7 mouse cellular contexts compared by ENCODE assay signal in the genomic region with DNA sequence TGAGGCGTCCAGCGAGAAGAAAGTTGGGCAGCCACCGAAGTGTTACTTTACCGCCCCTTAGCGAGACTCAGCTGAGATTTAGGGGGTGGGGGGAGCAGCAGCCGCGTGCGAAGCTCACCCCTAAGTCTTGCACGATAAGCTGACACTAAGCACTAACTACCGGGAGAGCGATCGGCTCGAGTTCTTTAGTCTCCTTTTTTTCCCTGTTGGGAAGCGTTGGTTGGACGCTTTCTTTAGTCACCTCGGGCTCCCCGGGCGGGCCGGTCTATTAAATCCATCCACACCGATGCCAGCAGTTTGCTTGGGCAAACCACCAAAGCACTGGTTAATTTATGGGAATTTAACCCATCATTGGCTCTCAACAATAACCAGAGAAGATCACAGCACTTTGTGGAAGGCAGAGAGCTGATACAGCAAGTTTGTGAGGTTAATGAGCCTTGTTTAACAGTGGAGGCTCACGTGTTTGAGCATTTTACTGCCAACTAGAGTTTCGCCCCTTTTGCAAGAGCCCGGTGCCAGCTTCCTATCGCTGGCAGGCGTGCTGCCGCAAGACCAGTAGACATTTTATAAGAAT. TPM values are rescaled to one million over a fixed set of nuclear protein-coding genes. Genes with fewer than 3 reads are reported as not detected.
DNase-seq lines count a peak whose midpoint lies in the region; ATAC-seq and TF ChIP-seq lines count a peak whose summit lies in the region.

No protein-coding gene starts in this region.

- peak overlapping the region; percentile 96 for H3K9ac ChIP-seq in ES-Bruce4 (ENCODE audit: low read depth, poor library complexity, severe bottlenecking)
- H3K9ac ChIP-seq in heart, embryonic 16.5 days (ENCODE audit: low read length): peak overlapping the region; percentile 94
- peak overlapping the region; percentile 93 for H3K9ac ChIP-seq in lung, embryonic 14.5 days

- H3K9me3 ChIP-seq in ES-Bruce4 (replicated peaks; ENCODE audit: control insufficient read depth, insufficient read depth, low read length, poor library complexity, severe bottlenecking): no peaks in the 10 kb centered on the region
- no peaks in the 10 kb centered on the region for H3K9me3 ChIP-seq in heart, embryonic 16.5 days (replicated peaks; ENCODE audit: control insufficient read depth, low read length)
- H3K9me3 ChIP-seq in lung, embryonic 14.5 days (ENCODE audit: low read depth, low read length): no peaks in the 10 kb centered on the region

- WGBS in heart, embryonic 16.5 days: 1% methylated on average over 26 of the region's 26 CpGs
- under 1% methylated on average over 26 of the region's 26 CpGs for WGBS in lung, embryonic 14.5 days

- no peak for TF ChIP-seq CTCF in ES-Bruce4 (IDR thresholded peaks at IDR 0.05; ENCODE audit: low read depth, low read length)
- TF ChIP-seq CTCF in lung, embryonic 14.5 days (IDR thresholded peaks at IDR 0.05; ENCODE audit: low read depth): no peak

- no peak for TF ChIP-seq POLR2A in ES-Bruce4 (IDR thresholded peaks at IDR 0.05; ENCODE audit: insufficient read depth, low read length)

- no peak overlapping the region for H3K27ac ChIP-seq in ES-Bruce4 (ENCODE audit: insufficient read depth, low read length)
- peak overlapping the region; percentile 87 for H3K27ac ChIP-seq in heart, embryonic 16.5 days (ENCODE audit: low read length)
- peak overlapping the region; percentile 89 for H3K27ac ChIP-seq in lung, embryonic 14.5 days (ENCODE audit: low read depth)

- H3K4me1 ChIP-seq in ES-Bruce4 (ENCODE audit: control insufficient read depth, insufficient read depth, low read length): peaks cover 2% of the 10 kb centered on the region
- H3K4me1 ChIP-seq in heart, embryonic 16.5 days (ENCODE audit: control insufficient read depth, insufficient read depth, low read length): peaks cover 21% of the 10 kb centered on the region
- H3K4me1 ChIP-seq in lung, embryonic 14.5 days (ENCODE audit: insufficient read depth): peaks cover 10% of the 10 kb centered on the region; the same call in 1 of the 2 replicates

- no peak for TF ChIP-seq EP300 in ES-Bruce4 (IDR thresholded peaks at IDR 0.05; ENCODE audit: insufficient read depth, low read depth, low read length)

- H3K4me2 ChIP-seq in heart, embryonic 16.5 days (ENCODE audit: low read depth, low read length): peak overlapping the region; percentile 80
- H3K4me2 ChIP-seq in lung, embryonic 14.5 days: peak overlapping the region; percentile 82

- peaks cover 21% of the 10 kb centered on the region for H3K36me3 ChIP-seq in ES-Bruce4 (ENCODE audit: control insufficient read depth, insufficient read depth, low read length, poor library complexity, severe bottlenecking)
- no peaks in the 10 kb centered on the region for H3K36me3 ChIP-seq in heart, embryonic 16.5 days (ENCODE audit: control insufficient read depth, insufficient read depth)
- 0 out of 2 replicates have a peak, but pooled peaks cover 2% of the 10 kb centered on the region for H3K36me3 ChIP-seq in lung, embryonic 14.5 days (ENCODE audit: insufficient read depth)

- H3K27me3 ChIP-seq in ES-Bruce4 (ENCODE audit: control insufficient read depth, insufficient read depth, low read length, poor library complexity, severe bottlenecking): no peaks in the 10 kb centered on the region
- no peaks in the 10 kb centered on the region for H3K27me3 ChIP-seq in heart, embryonic 16.5 days (ENCODE audit: control insufficient read depth, insufficient read depth, low read length)
- H3K27me3 ChIP-seq in lung, embryonic 14.5 days (ENCODE audit: insufficient read depth, low read length): no peaks in the 10 kb centered on the region

- DNase-seq in ZHBTc4 (ENCODE audit: low read depth, low spot score): peak; percentile 44
- peak; percentile 31 for DNase-seq in embryo, embryonic 11.5 days (ENCODE audit: low read depth, low spot score)
- DNase-seq in kidney, postnatal 10 days: peak; percentile 68
- DNase-seq in lung, embryonic 14.5 days: peak; percentile 65
- peak; percentile 46 for DNase-seq in ovary, postnatal 14 days (ENCODE audit: low spot score)

- no peak for ATAC-seq in heart, embryonic 16.5 days (replicated peaks; ENCODE audit: extremely low read depth, insufficient read depth, low FRiP score)
- peak; percentile 26; the same call in 1 of the 2 replicates for ATAC-seq in lung, embryonic 14.5 days (ENCODE audit: insufficient read depth)

- peak overlapping the region; percentile 90 for H3K4me3 ChIP-seq in ES-Bruce4 (ENCODE audit: low read depth, low read length)
- H3K4me3 ChIP-seq in heart, embryonic 16.5 days (ENCODE audit: low read length): peak overlapping the region; percentile 78
- H3K4me3 ChIP-seq in lung, embryonic 14.5 days (ENCODE audit: low read depth, low read length): peak overlapping the region; percentile 91

RNA-seq across cellular contexts. Expression of gene Sntb2, which starts 1.0 kb away (rescaled TPM):
- polyA plus RNA-seq in ES-Bruce4 (2011; ENCODE audit: insufficient read depth, insufficient read length, low read depth, missing spikeins): 21.9 and 26.5 TPM in 2 replicates
- 11.7 and 12.4 TPM in 2 replicates for polyA plus RNA-seq in heart, embryonic 16.5 days (2015; fragmentation: Nextera tagmentation; extraction: Ambion mirVana)
- 21.1 and 22.1 TPM in 2 replicates for polyA plus RNA-seq in lung, embryonic 14.5 days (2014; fragmentation: Nextera tagmentation; extraction: Ambion mirVana)

RNA-seq across cellular contexts. Expression of gene Utp4, which starts 43.1 kb away (rescaled TPM):
- 109 and 113 TPM in 2 replicates for polyA plus RNA-seq in ES-Bruce4 (2011; ENCODE audit: insufficient read depth, insufficient read length, low read depth, missing spikeins)
- 42.5 and 48.1 TPM in 2 replicates for polyA plus RNA-seq in heart, embryonic 16.5 days (2015; fragmentation: Nextera tagmentation; extraction: Ambion mirVana)
- polyA plus RNA-seq in lung, embryonic 14.5 days (2014; fragmentation: Nextera tagmentation; extraction: Ambion mirVana): 79.2 and 80.4 TPM in 2 replicates
